Mouse (Mus musculus) ES-E14 (cell line): Measurements from ENCODE around the gene Ssbp2.

ENCODE experiments used
- CHD2 ChIP-seq: IDR thresholded peaks from 2 replicates; pipeline ENCODE4 v1.6.1; 2014; ENCODE audit warnings: mild to moderate bottlenecking, low read depth, low read length, inconsistent platforms
- HCFC1 ChIP-seq: IDR thresholded peaks from 2 replicates; pipeline ENCODE4 v1.6.1; 2012; ENCODE audit warnings: low read length, inconsistent platforms, borderline replicate concordance; ENCODE audit not compliant: insufficient read depth
- MAFK ChIP-seq: IDR thresholded peaks from 2 replicates; pipeline ENCODE4 v1.6.1; 2014; ENCODE audit warnings: mild to moderate bottlenecking, low read depth, low read length, inconsistent platforms; ENCODE audit not compliant: insufficient read depth
- ZC3H11A ChIP-seq: IDR thresholded peaks from 2 replicates; pipeline ENCODE4 v1.6.1; 2012; ENCODE audit warnings: low read depth, mild to moderate bottlenecking, inconsistent platforms, low read length, borderline replicate concordance
- ZNF384 ChIP-seq: IDR thresholded peaks from 2 replicates; pipeline ENCODE4 v1.6.1; 2012; ENCODE audit warnings: low read depth, low read length, inconsistent platforms

- no peak for TF ChIP-seq CHD2
- no peak for TF ChIP-seq ZNF384
- TF ChIP-seq HCFC1: no peak
- no peak for TF ChIP-seq ZC3H11A
- no peak for TF ChIP-seq MAFK
These were observed 288.3 kb downstream of the Ssbp2 start for GRCm38 (mm10) chr13:91748401-91748800.
